Mouse (Mus musculus) midbrain, embryonic 16.5 days (tissue): Measurements from ENCODE around the gene Kdr. TPM values are rescaled to one million over a fixed set of nuclear protein-coding genes. Genes with fewer than 3 reads are reported as not detected.

Experiments
- ATAC-seq: fragments of 200-750 bp; cut with Nextera tagmentation; 2 replicates; pipeline ENCODE4 v1.8.0; 2017; ENCODE audit warnings: moderate TSS enrichment
- H3K27ac ChIP-seq: fragments of 300-500 bp; sonication (generic); 2 replicates; pipeline ENCODE4 v1.5.1; 2014; ENCODE audit warnings: mild to moderate bottlenecking, low read length, mixed read lengths
- H3K27me3 ChIP-seq: fragments of 300-500 bp; sonication (generic); 2 replicates; pipeline ENCODE4 v1.6.1; 2014; ENCODE audit warnings: low read depth, low read length, mixed read lengths; ENCODE audit not compliant: control insufficient read depth, insufficient read depth
- H3K36me3 ChIP-seq: fragments of 300-500 bp; sonication (generic); 2 replicates; pipeline ENCODE4 v1.6.1; 2014; ENCODE audit warnings: mild to moderate bottlenecking, low read length, moderate library complexity, mixed read lengths; ENCODE audit not compliant: control insufficient read depth, insufficient read depth
- H3K4me1 ChIP-seq: fragments of 300-500 bp; sonication (generic); 2 replicates; pipeline ENCODE4 v1.6.1; 2014; ENCODE audit warnings: mild to moderate bottlenecking, low read length, mixed read lengths; ENCODE audit not compliant: control insufficient read depth, insufficient read depth
- H3K4me2 ChIP-seq: fragments of 300-500 bp; sonication (generic); 2 replicates; pipeline ENCODE4 v1.6.1; 2014; ENCODE audit warnings: mild to moderate bottlenecking, low read length, mixed read lengths
- H3K4me3 ChIP-seq: fragments of 300-500 bp; sonication (generic); 2 replicates; pipeline ENCODE4 v1.5.1; 2014; ENCODE audit warnings: low read depth, mild to moderate bottlenecking, low read length, moderate library complexity, mixed read lengths
- H3K9ac ChIP-seq: fragments of 300-500 bp; sonication (generic); 2 replicates; pipeline ENCODE4 v1.6.1; 2014; ENCODE audit warnings: low read depth, low read length, mixed read lengths
- H3K9me3 ChIP-seq: fragments of 300-500 bp; sonication (generic); replicated peaks from 2 replicates; pipeline ENCODE4 v1.6.1; 2014; ENCODE audit warnings: mild to moderate bottlenecking, low read length, mixed read lengths; ENCODE audit not compliant: control insufficient read depth, poor library complexity, severe bottlenecking
- WGBS: fragments of 180-500 bp; shearing (Covaris S2); extraction: QIAGEN DNeasy Blood & Tissue Kit; methylation state at CpG from one replicate; pipeline ENCODE4 v1.1.7; 2014; 5-methylcytosine and 5-hydroxymethylcytosine counted together
- polyA plus RNA-seq: library from polyadenylated mRNA; unstranded; fragments of >200 nt; fragmentation: Nextera tagmentation; extraction: Ambion mirVana; gene quantifications from 2 replicates; pipeline ENCODE4 v1.2.1, GENCODE M21; 2015

Kdr gene
- polyA plus RNA-seq, 1 experiment from 2014 or later, result 22.7 TPM

- no peaks in the 10 kb centered on the region for H3K36me3 ChIP-seq
- no peak for ATAC-seq
- 59% methylated on average over 7 of the region's 7 CpGs for WGBS
- H3K4me3 ChIP-seq, result no peak overlapping the region
- H3K4me2 ChIP-seq, result no peak overlapping the region
- H3K27me3 ChIP-seq, result peaks cover 19% of the 10 kb centered on the region
- peaks cover 25% of the 10 kb centered on the region for H3K4me1 ChIP-seq
- no peaks in the 10 kb centered on the region for H3K9me3 ChIP-seq
- no peak overlapping the region for H3K27ac ChIP-seq
- H3K9ac ChIP-seq, result no peak overlapping the region
These were observed 3.6 kb downstream of the Kdr start for GRCm38 (mm10) chr5:75974543-75975130.

DNA sequence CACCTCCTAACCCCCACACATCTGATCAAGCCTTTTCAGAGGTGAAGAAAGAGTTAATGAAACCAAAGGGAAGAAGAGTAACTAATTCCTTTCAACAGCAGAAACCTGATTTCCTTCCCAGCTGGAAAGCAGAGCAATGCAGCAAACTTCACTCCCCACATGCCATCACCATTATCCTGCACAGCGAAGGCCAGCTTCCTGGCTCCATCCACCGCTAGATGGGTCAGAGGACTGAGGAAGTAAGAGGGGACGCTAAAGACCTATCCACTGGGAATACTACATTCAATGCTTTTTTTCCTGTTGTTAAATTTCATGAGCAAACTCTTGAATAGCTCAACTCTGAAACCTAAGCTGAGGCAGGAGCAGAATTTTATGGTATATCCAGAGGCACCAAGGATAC, 8.4 kb downstream of the Kdr start:
- WGBS, result 31% methylated on average over 3 of the region's 3 CpGs
- Histone ChIP-seq H3K27me3 (no peaks in the 10 kb centered on the region), H3K27ac (no peak overlapping the region), H3K4me1 (no peaks in the 10 kb centered on the region), H3K9me3 (no peaks in the 10 kb centered on the region), H3K4me2 (no peak overlapping the region), H3K4me3 (no peak overlapping the region), H3K36me3 (no peaks in the 10 kb centered on the region), H3K9ac (no peak overlapping the region)
- ATAC-seq, result no peak

- no peaks in the 10 kb centered on the region for H3K4me1 ChIP-seq
- no peaks in the 10 kb centered on the region for H3K9me3 ChIP-seq
- H3K4me2 ChIP-seq, result no peak overlapping the region
- 89% methylated on average over 12 of the region's 12 CpGs for WGBS
- no peak for ATAC-seq
- no peak overlapping the region for H3K4me3 ChIP-seq
- no peak overlapping the region for H3K27ac ChIP-seq
- H3K27me3 ChIP-seq, result no peaks in the 10 kb centered on the region
- H3K36me3 ChIP-seq, result no peaks in the 10 kb centered on the region
- H3K9ac ChIP-seq, result no peak overlapping the region
These were observed 15.7 kb downstream of the Kdr start for GRCm38 (mm10) chr5:75962558-75962957.

DNA sequence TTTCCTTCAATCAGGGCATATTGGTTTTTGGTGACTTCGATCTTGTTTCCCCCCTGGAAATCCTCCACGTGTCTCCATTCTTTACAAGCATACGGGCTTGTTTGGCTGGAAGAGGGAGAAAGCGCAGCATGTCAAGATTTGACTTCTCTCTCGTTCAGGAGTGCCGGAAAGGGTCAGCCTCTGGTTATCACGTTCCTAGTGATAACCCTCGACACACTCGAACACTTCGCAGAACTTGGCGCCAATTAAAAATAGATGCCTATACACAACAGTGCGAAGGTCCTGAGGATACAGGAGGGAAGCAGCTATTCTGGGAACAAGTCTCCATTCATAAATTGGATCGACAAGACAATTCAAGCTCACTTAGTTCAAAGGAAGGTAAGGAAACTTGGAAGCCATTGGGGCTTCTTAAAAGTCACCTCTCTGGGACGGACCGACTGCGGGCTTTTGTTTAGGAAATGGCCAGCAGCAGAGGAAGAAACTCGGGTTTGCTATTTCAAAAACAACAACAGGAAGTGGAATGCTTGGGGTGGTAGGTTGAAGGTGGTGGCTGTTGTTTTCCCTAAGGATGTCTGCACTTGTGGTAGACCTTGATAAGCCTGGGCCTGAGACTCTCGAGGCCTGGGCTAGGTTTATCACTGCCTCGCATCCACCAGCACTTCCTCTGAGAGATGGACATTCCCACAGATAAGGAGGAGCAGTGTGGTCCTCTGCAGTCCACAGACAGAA, 16.4 kb downstream of the Kdr start:
- Histone ChIP-seq H3K9ac (no peak overlapping the region), H3K4me2 (no peak overlapping the region), H3K27me3 (no peaks in the 10 kb centered on the region), H3K9me3 (no peaks in the 10 kb centered on the region), H3K27ac (no peak overlapping the region), H3K4me3 (no peak overlapping the region), H3K36me3 (no peaks in the 10 kb centered on the region), H3K4me1 (no peaks in the 10 kb centered on the region)
- no peak for ATAC-seq
- WGBS, result 90% methylated on average over 19 of the region's 19 CpGs

GRCm38 (mm10) chr5:75959809-75960208, 18.4 kb downstream of the Kdr start:
- Histone ChIP-seq H3K4me1 (no peaks in the 10 kb centered on the region), H3K4me3 (no peak overlapping the region), H3K27me3 (no peaks in the 10 kb centered on the region), H3K9ac (no peak overlapping the region), H3K9me3 (no peaks in the 10 kb centered on the region), H3K36me3 (no peaks in the 10 kb centered on the region), H3K27ac (no peak overlapping the region), H3K4me2 (no peak overlapping the region)
- WGBS, result 91% methylated on average over 3 of the region's 3 CpGs
- ATAC-seq, result no peak

GRCm38 (mm10) chr5:75956526-75956925, 21.7 kb downstream of the Kdr start:
- Histone ChIP-seq H3K27ac (no peak overlapping the region), H3K4me3 (no peak overlapping the region), H3K36me3 (no peaks in the 10 kb centered on the region), H3K27me3 (no peaks in the 10 kb centered on the region), H3K4me1 (no peaks in the 10 kb centered on the region), H3K9me3 (no peaks in the 10 kb centered on the region), H3K4me2 (no peak overlapping the region), H3K9ac (no peak overlapping the region)
- no peak for ATAC-seq
- 82% methylated on average over 3 of the region's 3 CpGs for WGBS

GRCm38 (mm10) chr5:75955876-75956275, 22.4 kb downstream of the Kdr start:
- Histone ChIP-seq H3K27ac (no peak overlapping the region), H3K9me3 (no peaks in the 10 kb centered on the region), H3K4me3 (no peak overlapping the region), H3K36me3 (no peaks in the 10 kb centered on the region), H3K9ac (no peak overlapping the region), H3K4me2 (no peak overlapping the region), H3K27me3 (no peaks in the 10 kb centered on the region), H3K4me1 (no peaks in the 10 kb centered on the region)
- 96% methylated on average over 9 of the region's 9 CpGs for WGBS
- ATAC-seq, result no peak

- no peak for ATAC-seq
- H3K27me3 ChIP-seq, result no peaks in the 10 kb centered on the region
- WGBS, result 80% methylated on average over 3 of the region's 3 CpGs
These were observed 23.4 kb downstream of the Kdr start for GRCm38 (mm10) chr5:75954778-75955330.

GRCm38 (mm10) chr5:75954218-75954617, 24.0 kb downstream of the Kdr start:
- 62% methylated on average over 3 of the region's 3 CpGs for WGBS
- no peak for ATAC-seq
- H3K4me1 ChIP-seq, result no peaks in the 10 kb centered on the region

More at GRCm38 (mm10) chr5:75954778-75955330, 23.4 kb downstream of the Kdr start:
- no peaks in the 10 kb centered on the region for H3K9me3 ChIP-seq
- no peaks in the 10 kb centered on the region for H3K4me1 ChIP-seq
- H3K4me2 ChIP-seq, result no peak overlapping the region
- H3K27ac ChIP-seq, result no peak overlapping the region
- no peak overlapping the region for H3K4me3 ChIP-seq
- no peak overlapping the region for H3K9ac ChIP-seq
- no peaks in the 10 kb centered on the region for H3K36me3 ChIP-seq

More at GRCm38 (mm10) chr5:75954218-75954617, 24.0 kb downstream of the Kdr start:
- no peak overlapping the region for H3K9ac ChIP-seq
- H3K36me3 ChIP-seq, result no peaks in the 10 kb centered on the region
- H3K27ac ChIP-seq, result no peak overlapping the region
- H3K4me2 ChIP-seq, result no peak overlapping the region
- H3K9me3 ChIP-seq, result no peaks in the 10 kb centered on the region
- H3K27me3 ChIP-seq, result no peaks in the 10 kb centered on the region
- no peak overlapping the region for H3K4me3 ChIP-seq
